Comparison of ENCODE assay signal across 28 mouse cellular contexts in the genomic region with DNA sequence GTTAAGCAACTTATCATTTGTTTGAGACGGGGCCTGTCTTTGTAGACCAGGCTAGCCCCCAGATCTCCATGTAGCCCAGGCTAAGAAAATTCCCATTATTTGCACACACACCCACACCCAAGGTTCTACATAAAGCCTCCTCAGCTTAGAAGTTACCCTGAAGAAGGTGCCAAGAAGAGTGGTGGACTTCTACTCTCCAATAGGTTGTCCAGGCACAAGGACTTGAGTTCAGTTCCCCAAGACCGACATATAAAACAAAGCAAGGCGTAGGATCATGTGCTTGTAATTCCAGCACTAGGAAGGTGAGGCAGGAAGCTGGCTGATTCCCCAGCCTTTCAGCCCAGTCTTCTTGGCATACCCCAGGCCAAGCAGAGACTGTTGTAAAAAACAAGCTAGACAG. TPM values are rescaled to one million over a fixed set of nuclear protein-coding genes. Genes with fewer than 3 reads are reported as not detected.
DNase-seq lines count a peak whose midpoint lies in the region; ATAC-seq and TF ChIP-seq lines count a peak whose summit lies in the region.
"Had no signal": no experiment of that assay in that cellular context is flagged by ENCODE, and none has a peak within 500 bp of the region (broad histone marks: within the 10 kb centered on the region; RNA-seq: fewer than 3 reads in every experiment).

No protein-coding gene starts in this region.

- no peak overlapping the region for H3K9ac ChIP-seq in heart, embryonic 11.5 days (ENCODE audit: low read depth, low read length)
- H3K9ac ChIP-seq in heart, embryonic 16.5 days (ENCODE audit: low read length) = no peak overlapping the region
- H3K9ac ChIP-seq in lung, embryonic 14.5 days = no peak overlapping the region
- H3K9ac ChIP-seq: forebrain, embryonic 13.5 days; hindbrain, embryonic 14.5 days; limb, embryonic 15.5 days; liver, embryonic 13.5 days; midbrain, embryonic 15.5 days; neural tube, embryonic 15.5 days; stomach, embryonic 15.5 days had no signal

- 89% methylated on average over 3 of the region's 3 CpGs for WGBS in heart, embryonic 11.5 days (ENCODE audit: insufficient replicate concordance)
- WGBS in heart, embryonic 16.5 days = 79% methylated on average over 3 of the region's 3 CpGs
- 71% methylated on average over 3 of the region's 3 CpGs for WGBS in lung, embryonic 14.5 days

- H3K9me3 ChIP-seq in heart, embryonic 11.5 days (replicated peaks; ENCODE audit: control insufficient read depth, low read length) = no peaks in the 10 kb centered on the region
- H3K9me3 ChIP-seq in heart, embryonic 16.5 days (replicated peaks; ENCODE audit: control insufficient read depth, low read length) = no peaks in the 10 kb centered on the region
- H3K9me3 ChIP-seq in lung, embryonic 14.5 days (ENCODE audit: low read depth, low read length) = no peaks in the 10 kb centered on the region
- H3K9me3 ChIP-seq: forebrain, embryonic 13.5 days; limb, embryonic 10.5 days; limb, embryonic 15.5 days; liver, embryonic 13.5 days; midbrain, embryonic 10.5 days; midbrain, embryonic 15.5 days; neural tube, embryonic 15.5 days; stomach, embryonic 15.5 days had no signal

- no peak for TF ChIP-seq CTCF in lung, embryonic 14.5 days (IDR thresholded peaks at IDR 0.05; ENCODE audit: low read depth)

- peak overlapping the region; percentile 81 for H3K27ac ChIP-seq in heart, embryonic 11.5 days (ENCODE audit: low read depth, low read length)
- H3K27ac ChIP-seq in heart, embryonic 16.5 days (ENCODE audit: low read length) = peak overlapping the region; percentile 91
- peak overlapping the region; percentile 44 for H3K27ac ChIP-seq in lung, embryonic 14.5 days (ENCODE audit: low read depth)
- H3K27ac ChIP-seq: forebrain, embryonic 13.5 days; hindbrain, embryonic 14.5 days; limb, embryonic 10.5 days; limb, embryonic 15.5 days; liver, embryonic 13.5 days; midbrain, embryonic 10.5 days; midbrain, embryonic 15.5 days; neural tube, embryonic 15.5 days had no signal

- H3K27me3 ChIP-seq in heart, embryonic 11.5 days (ENCODE audit: control insufficient read depth, insufficient read depth, low read length) = no peaks in the 10 kb centered on the region
- H3K27me3 ChIP-seq in heart, embryonic 16.5 days (ENCODE audit: control insufficient read depth, insufficient read depth, low read length) = no peaks in the 10 kb centered on the region
- H3K27me3 ChIP-seq in lung, embryonic 14.5 days (ENCODE audit: insufficient read depth, low read length) = no peaks in the 10 kb centered on the region
- H3K27me3 ChIP-seq: forebrain, embryonic 13.5 days; limb, embryonic 15.5 days; liver, embryonic 13.5 days; midbrain, embryonic 15.5 days; neural tube, embryonic 15.5 days; stomach, embryonic 15.5 days had no signal

- no peaks in the 10 kb centered on the region for H3K36me3 ChIP-seq in heart, embryonic 11.5 days (ENCODE audit: control insufficient read depth, insufficient read depth, low read length)
- H3K36me3 ChIP-seq in heart, embryonic 16.5 days (ENCODE audit: control insufficient read depth, insufficient read depth) = no peaks in the 10 kb centered on the region
- peaks cover 4% of the 10 kb centered on the region; the same call in 1 of the 2 replicates for H3K36me3 ChIP-seq in lung, embryonic 14.5 days (ENCODE audit: insufficient read depth)
- H3K36me3 ChIP-seq: limb, embryonic 15.5 days; liver, embryonic 13.5 days; midbrain, embryonic 10.5 days; midbrain, embryonic 15.5 days; neural tube, embryonic 15.5 days; stomach, embryonic 15.5 days had no signal

- no peak overlapping the region for H3K4me3 ChIP-seq in heart, embryonic 11.5 days (ENCODE audit: low read depth, low read length)
- no peak overlapping the region for H3K4me3 ChIP-seq in heart, embryonic 16.5 days (ENCODE audit: low read length)
- no peak overlapping the region for H3K4me3 ChIP-seq in lung, embryonic 14.5 days (ENCODE audit: low read depth, low read length)
- H3K4me3 ChIP-seq: forebrain, embryonic 13.5 days; limb, embryonic 10.5 days; limb, embryonic 15.5 days; liver, embryonic 13.5 days; midbrain, embryonic 10.5 days; midbrain, embryonic 15.5 days; neural tube, embryonic 15.5 days; stomach, embryonic 15.5 days had no signal

- H3K4me1 ChIP-seq in heart, embryonic 11.5 days (ENCODE audit: control insufficient read depth, insufficient read depth, low read length) = peaks cover 35% of the 10 kb centered on the region
- peaks cover 50% of the 10 kb centered on the region for H3K4me1 ChIP-seq in heart, embryonic 16.5 days (ENCODE audit: control insufficient read depth, insufficient read depth, low read length)
- peaks cover 23% of the 10 kb centered on the region for H3K4me1 ChIP-seq in lung, embryonic 14.5 days (ENCODE audit: insufficient read depth)
- H3K4me1 ChIP-seq: forebrain, embryonic 13.5 days; midbrain, embryonic 10.5 days; midbrain, embryonic 15.5 days had no signal

- intact Hi-C loops in heart, postnatal 36 days (cut with DNase I) = no loop called here
- intact Hi-C loops in heart, postnatal 25 days (cut with DNase I) = no loop called here

- DNase-seq in heart, postnatal 36 days = no peak
- DNase-seq in heart, postnatal 25 days (ENCODE audit: low spot score) = no peak
- no peak for DNase-seq in lung, embryonic 14.5 days
- DNase-seq in lung, adult 18-20 months = no peak
- DNase-seq: adrenal gland, postnatal 14 days; cerebellum, adult 11 months; cerebellum, adult 9-10 months; cerebellum, postnatal 36 days; gastrocnemius, postnatal 14 days; kidney, adult 18-20 months; kidney, postnatal 10 days; layer of hippocampus, adult 9-11 months; liver, embryonic 13.5 days; lung, adult 2 months; retina, postnatal 1 day; right cerebral cortex, postnatal 14 days; thymus, postnatal 14 days had no signal

- no peak overlapping the region for H3K4me2 ChIP-seq in heart, embryonic 11.5 days
- no peak overlapping the region for H3K4me2 ChIP-seq in heart, embryonic 16.5 days (ENCODE audit: low read depth, low read length)
- H3K4me2 ChIP-seq in lung, embryonic 14.5 days = no peak overlapping the region
- H3K4me2 ChIP-seq: forebrain, embryonic 13.5 days; hindbrain, embryonic 14.5 days; limb, embryonic 15.5 days; liver, embryonic 13.5 days; midbrain, embryonic 15.5 days; neural tube, embryonic 15.5 days; stomach, embryonic 15.5 days had no signal

- ATAC-seq in heart, embryonic 11.5 days (replicated peaks; ENCODE audit: insufficient number of reproducible peaks, low FRiP score, low TSS enrichment) = no peak
- no peak for ATAC-seq in heart, embryonic 16.5 days (replicated peaks; ENCODE audit: extremely low read depth, insufficient read depth, low FRiP score)
- ATAC-seq in lung, embryonic 14.5 days (ENCODE audit: insufficient read depth) = no peak
- ATAC-seq: CD4-positive, CD25-positive, alpha-beta regulatory T cell, adult 4 months; forebrain, embryonic 13.5 days; midbrain, embryonic 15.5 days had no signal

RNA-seq across cellular contexts. Expression of gene Igf2r, which starts 29.1 kb away (rescaled TPM):
- polyA plus RNA-seq in heart, embryonic 11.5 days (2014; fragmentation: Nextera tagmentation; extraction: Ambion mirVana) = 199 and 238 TPM in 2 replicates
- 100 to 1,000 TPM; 109 to 113 TPM for total RNA-seq in heart, postnatal 36 days (2021)
- polyA plus RNA-seq in heart, embryonic 16.5 days (2015; fragmentation: Nextera tagmentation; extraction: Ambion mirVana) = 98.0 and 133 TPM in 2 replicates
- 100 to 1,000 TPM in 1 of 2 experiments, 10 to 100 TPM in 1; 99.0 to 108 TPM for total RNA-seq in heart, postnatal 25 days (2021)
- polyA plus RNA-seq in lung, embryonic 14.5 days (2014; fragmentation: Nextera tagmentation; extraction: Ambion mirVana) = 86.6 and 87.0 TPM in 2 replicates
